Mouse (Mus musculus) Muller cell, postnatal 12 days (primary cell): Measurements from ENCODE around the gene Hist3h2a.

Experiments
- DNase-seq: peaks from one replicate; pipeline ENCODE4 v3.0.0-alpha.2; 2015; ENCODE audit errors: inconsistent ontology term

Hist3h2a gene

GRCm38 (mm10) chr11:58968551-58968950 lies 14.1 kb downstream of the Hist3h2a start:
- DNase-seq = no peak

GRCm38 (mm10) chr11:58969027-58969426 lies 14.5 kb downstream of the Hist3h2a start:
- no peak for DNase-seq

- no peak for DNase-seq
These were observed 15.2 kb downstream of the Hist3h2a start for GRCm38 (mm10) chr11:58969659-58970058.

- DNase-seq = no peak
These were observed 16.5 kb downstream of the Hist3h2a start for GRCm38 (mm10) chr11:58970831-58971530.

- DNase-seq = no peak
These were observed 17.3 kb downstream of the Hist3h2a start for GRCm38 (mm10) chr11:58971796-58972195.

- DNase-seq = no peak
These were observed 19.9 kb downstream of the Hist3h2a start for GRCm38 (mm10) chr11:58974414-58974813.

GRCm38 (mm10) chr11:58977150-58977549 lies 22.7 kb downstream of the Hist3h2a start:
- DNase-seq = peak; percentile 35

GRCm38 (mm10) chr11:58977607-58978026 lies 23.1 kb downstream of the Hist3h2a start:
- DNase-seq = no peak

- peak; percentile 60 for DNase-seq
These were observed 23.7 kb downstream of the Hist3h2a start, which contains the start of gene Trim11 for GRCm38 (mm10) chr11:58978027-58978705. TSS of gene Trim11 (plus strand) at chr11:58978093.

GRCm38 (mm10) chr11:58978706-58979030 lies 24.2 kb downstream of the Hist3h2a start:
- no peak for DNase-seq

GRCm38 (mm10) chr11:58979183-58979582 lies 24.7 kb downstream of the Hist3h2a start:
- no peak for DNase-seq

GRCm38 (mm10) chr11:58979661-58980060 lies 25.2 kb downstream of the Hist3h2a start:
- DNase-seq = peak; percentile 37

- no peak for DNase-seq
These were observed 26.0 kb downstream of the Hist3h2a start for GRCm38 (mm10) chr11:58980381-58980990.

GRCm38 (mm10) chr11:58981541-58982447 lies 27.3 kb downstream of the Hist3h2a start:
- DNase-seq = no peak

- no peak for DNase-seq
These were observed 28.1 kb downstream of the Hist3h2a start for GRCm38 (mm10) chr11:58982471-58983097.

- no peak for DNase-seq
These were observed 29.3 kb downstream of the Hist3h2a start for GRCm38 (mm10) chr11:58983691-58984341.

GRCm38 (mm10) chr11:58984657-58985056 lies 30.2 kb downstream of the Hist3h2a start:
- DNase-seq = no peak

GRCm38 (mm10) chr11:58985299-58985917 lies 30.9 kb downstream of the Hist3h2a start:
- no peak for DNase-seq

- DNase-seq = no peak
These were observed 34.7 kb downstream of the Hist3h2a start for GRCm38 (mm10) chr11:58989166-58989565.

GRCm38 (mm10) chr11:58990141-58990540 lies 35.7 kb downstream of the Hist3h2a start:
- DNase-seq = no peak
